Mouse (Mus musculus): ENCODE results near the gene Nfatc2ip. TPM values are rescaled to one million over a fixed set of nuclear protein-coding genes. Genes with fewer than 3 reads are reported as not detected.

Nfatc2ip gene
- total and polyA plus RNA-seq, 2 experiments: 1.3 to 2.8 TPM

DNA sequence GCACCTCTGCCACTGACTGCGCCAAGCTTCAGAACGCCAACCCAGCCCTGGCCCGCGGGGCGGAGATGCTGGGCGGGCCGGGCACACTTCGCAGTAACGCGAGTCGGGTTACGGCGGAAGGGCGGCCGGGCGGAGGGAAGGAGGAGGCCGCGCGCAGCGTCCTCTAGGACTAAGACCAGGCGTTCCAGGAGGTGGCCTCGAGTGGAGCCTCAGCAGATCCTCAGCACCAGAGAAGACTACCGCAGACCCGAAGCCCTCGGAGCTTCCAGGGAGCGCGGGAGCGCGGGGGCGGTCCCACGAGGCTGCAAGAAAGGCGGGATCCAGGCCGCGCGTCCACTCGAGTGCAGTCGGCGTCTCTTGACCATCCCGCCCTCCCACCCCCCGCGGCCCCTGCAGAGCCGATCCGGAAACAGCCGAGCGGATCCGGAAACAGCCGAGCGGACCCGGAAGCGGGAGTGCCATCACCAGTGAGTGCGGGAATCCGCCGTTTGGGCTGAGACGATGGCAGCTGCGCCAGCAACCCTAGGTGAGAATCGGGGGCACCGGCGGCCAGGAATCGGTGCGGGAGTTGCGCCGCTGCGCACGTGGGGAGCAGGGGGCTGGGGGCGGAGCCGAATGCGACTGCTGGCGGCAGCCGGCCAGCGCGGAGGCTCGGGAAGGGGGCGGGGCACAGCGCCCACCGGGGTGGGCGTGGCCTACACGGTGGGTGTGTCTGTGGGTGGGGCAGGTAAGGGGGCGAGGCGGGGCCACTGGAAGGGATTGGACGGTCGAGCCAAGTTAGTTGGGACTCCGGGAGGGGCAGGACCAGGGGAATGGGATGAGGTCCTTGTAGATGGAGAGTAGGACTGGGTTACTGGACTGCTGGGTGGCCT is 32.3 kb upstream of the Nfatc2ip start, which contains the start of gene Rabep2:
Rabep2 (plus strand) TSS at position 129 of the 872 bp plus-strand sequence.
- 2% methylated on average over 81 of the region's 82 CpGs for WGBS

DNA sequence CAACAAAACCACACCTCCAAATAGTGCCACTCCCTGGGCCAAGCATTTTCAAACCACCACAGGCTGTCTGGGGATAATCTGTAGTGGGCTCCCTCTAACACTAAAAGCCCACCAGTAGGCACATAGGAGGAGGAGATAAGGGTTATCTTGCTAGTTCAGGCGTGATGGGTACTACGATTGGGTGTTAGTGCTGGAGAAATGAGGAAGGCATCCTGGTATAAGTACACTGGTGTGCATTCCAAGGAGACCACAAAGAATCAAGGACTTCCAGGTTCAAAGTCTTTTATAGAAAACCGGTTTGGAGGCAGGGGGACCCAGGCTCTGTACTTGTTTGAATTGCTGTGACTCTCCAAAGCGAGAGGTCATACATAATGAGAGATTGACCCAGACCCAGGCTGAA is 31.6 kb upstream of the Nfatc2ip start:
- Histone ChIP-seq H3K79me2 (ENCODE audit: control insufficient read depth, insufficient read depth, low read length) (no peaks in the 10 kb centered on the region), H3K4me3 (ENCODE audit: insufficient read depth, low read depth, low read length) (peak overlapping the region; percentile 79), H3K27ac (replicated peaks; ENCODE audit: insufficient read depth, low read depth, low read length) (peak overlapping the region; percentile 81; the same call in 1 of the 2 replicates), H3K36me3 (ENCODE audit: control insufficient read depth, insufficient read depth, low read length) (peaks cover 5% of the 10 kb centered on the region; the same call in 1 of the 2 replicates), H3K4me1 (ENCODE audit: control insufficient read depth, insufficient read depth, low read length) (peaks cover 8% of the 10 kb centered on the region), H3K9ac (ENCODE audit: low read depth, low read length) (peak overlapping the region; percentile 78), H3K27me3 (ENCODE audit: control insufficient read depth, insufficient read depth, low read length) (no peaks in the 10 kb centered on the region)
- TF ChIP-seq CTCF (IDR thresholded peaks at IDR 0.05; ENCODE audit: low read depth, low read length): no peak
- TF ChIP-seq POLR2A (IDR thresholded peaks at IDR 0.05; ENCODE audit: extremely low read depth, insufficient read depth, low read length): no peak
- WGBS: 56% methylated on average over 4 of the region's 4 CpGs
- no peak for DNase-seq (ENCODE audit: extremely low read depth, low read depth, low spot score)

More for the DNA sequence above, 32.3 kb upstream of the Nfatc2ip start, which contains the start of gene Rabep2:
- Histone ChIP-seq H3K4me1 (ENCODE audit: control insufficient read depth, insufficient read depth, low read length) (peaks cover 8% of the 10 kb centered on the region), H3K27me3 (ENCODE audit: control insufficient read depth, insufficient read depth, low read length) (no peaks in the 10 kb centered on the region), H3K9ac (ENCODE audit: low read depth, low read length) (peak within 1 kb of the TSS; percentile 84), H3K27ac (replicated peaks; ENCODE audit: insufficient read depth, low read depth, low read length) (peak within 1 kb of the TSS; percentile 81), H3K36me3 (ENCODE audit: control insufficient read depth, insufficient read depth, low read length) (peaks cover 7% of the 10 kb centered on the region; the same call in 1 of the 2 replicates), H3K4me3 (ENCODE audit: insufficient read depth, low read depth, low read length) (peak within 1 kb of the TSS; percentile 79), H3K79me2 (ENCODE audit: control insufficient read depth, insufficient read depth, low read length) (no peaks in the 10 kb centered on the region)
- DNase-seq (ENCODE audit: extremely low read depth, low read depth, low spot score): peak; percentile 66
- TF ChIP-seq CTCF (IDR thresholded peaks at IDR 0.05; ENCODE audit: low read depth, low read length): no peak
- 0 out of 2 replicates have a peak, but pooled peaks have one; percentile 8 for TF ChIP-seq POLR2A (IDR thresholded peaks at IDR 0.05; ENCODE audit: extremely low read depth, insufficient read depth, low read length)

- DNase-seq (ENCODE audit: extremely low read depth, low read depth, low spot score): no peak
- Histone ChIP-seq H3K27me3 (ENCODE audit: control insufficient read depth, insufficient read depth, low read length) (no peaks in the 10 kb centered on the region), H3K79me2 (ENCODE audit: control insufficient read depth, insufficient read depth, low read length) (no peaks in the 10 kb centered on the region), H3K9ac (ENCODE audit: low read depth, low read length) (no peak overlapping the region), H3K4me1 (ENCODE audit: control insufficient read depth, insufficient read depth, low read length) (peaks cover 8% of the 10 kb centered on the region), H3K27ac (replicated peaks; ENCODE audit: insufficient read depth, low read depth, low read length) (no peak overlapping the region), H3K36me3 (ENCODE audit: control insufficient read depth, insufficient read depth, low read length) (peaks cover 4% of the 10 kb centered on the region; the same call in 1 of the 2 replicates), H3K4me3 (ENCODE audit: insufficient read depth, low read depth, low read length) (no peak overlapping the region)
- TF ChIP-seq POLR2A (IDR thresholded peaks at IDR 0.05; ENCODE audit: extremely low read depth, insufficient read depth, low read length) (no peak), CTCF (IDR thresholded peaks at IDR 0.05; ENCODE audit: low read depth, low read length) (no peak)
- 58% methylated on average over 12 of the region's 13 CpGs for WGBS
Observed at GRCm38 (mm10) chr7:126427323-126427860, 30.9 kb upstream of the Nfatc2ip start.

DNA sequence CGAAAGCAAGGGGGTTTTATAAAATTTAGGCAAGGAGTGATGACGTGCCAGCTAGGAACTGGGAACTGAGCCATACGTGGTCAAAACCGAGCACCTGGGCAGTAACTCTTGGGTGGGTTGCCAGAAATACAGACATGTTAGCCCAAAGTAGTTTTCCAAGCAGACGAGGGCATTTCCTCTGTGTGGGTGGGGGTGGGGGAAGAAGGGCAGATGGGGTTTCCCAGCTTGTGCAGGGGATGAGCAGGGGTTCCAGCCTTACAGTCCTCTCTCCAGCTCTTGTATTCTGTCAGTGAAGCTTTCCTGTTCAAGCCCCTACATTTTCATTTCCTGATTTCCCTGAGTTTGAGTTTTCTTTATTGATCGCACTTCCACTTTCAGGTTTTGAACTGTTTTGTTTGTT is 27.6 kb upstream of the Nfatc2ip start:
- Histone ChIP-seq H3K27ac (replicated peaks; ENCODE audit: insufficient read depth, low read depth, low read length) (no peak overlapping the region), H3K9ac (ENCODE audit: low read depth, low read length) (no peak overlapping the region), H3K36me3 (ENCODE audit: control insufficient read depth, insufficient read depth, low read length) (no peaks in the 10 kb centered on the region), H3K4me3 (ENCODE audit: insufficient read depth, low read depth, low read length) (no peak overlapping the region), H3K27me3 (ENCODE audit: control insufficient read depth, insufficient read depth, low read length) (no peaks in the 10 kb centered on the region), H3K4me1 (ENCODE audit: control insufficient read depth, insufficient read depth, low read length) (no peaks in the 10 kb centered on the region), H3K79me2 (ENCODE audit: control insufficient read depth, insufficient read depth, low read length) (no peaks in the 10 kb centered on the region)
- no peak for DNase-seq (ENCODE audit: extremely low read depth, low read depth, low spot score)
- WGBS: 78% methylated on average over 6 of the region's 6 CpGs
- TF ChIP-seq POLR2A (IDR thresholded peaks at IDR 0.05; ENCODE audit: extremely low read depth, insufficient read depth, low read length) (no peak), CTCF (IDR thresholded peaks at IDR 0.05; ENCODE audit: low read depth, low read length) (no peak)

- Histone ChIP-seq H3K4me1 (ENCODE audit: control insufficient read depth, insufficient read depth, low read length) (no peaks in the 10 kb centered on the region), H3K4me3 (ENCODE audit: insufficient read depth, low read depth, low read length) (no peak overlapping the region), H3K27ac (replicated peaks; ENCODE audit: insufficient read depth, low read depth, low read length) (no peak overlapping the region), H3K36me3 (ENCODE audit: control insufficient read depth, insufficient read depth, low read length) (no peaks in the 10 kb centered on the region), H3K27me3 (ENCODE audit: control insufficient read depth, insufficient read depth, low read length) (no peaks in the 10 kb centered on the region), H3K79me2 (ENCODE audit: control insufficient read depth, insufficient read depth, low read length) (no peaks in the 10 kb centered on the region), H3K9ac (ENCODE audit: low read depth, low read length) (no peak overlapping the region)
- 85% methylated on average over 5 of the region's 5 CpGs for WGBS
- no peak for DNase-seq (ENCODE audit: extremely low read depth, low read depth, low spot score)
- TF ChIP-seq POLR2A (IDR thresholded peaks at IDR 0.05; ENCODE audit: extremely low read depth, insufficient read depth, low read length): no peak
- no peak for TF ChIP-seq CTCF (IDR thresholded peaks at IDR 0.05; ENCODE audit: low read depth, low read length)
Observed at GRCm38 (mm10) chr7:126421756-126422155, 25.2 kb upstream of the Nfatc2ip start.
